Mouse (Mus musculus) megakaryocyte-erythroid progenitor cell, adult 5-6 weeks (primary cell): ENCODE data around the gene B4galnt2. TPM values are rescaled to one million over a fixed set of nuclear protein-coding genes. Genes with fewer than 3 reads are reported as not detected.

ENCODE experiments used
- ATAC-seq: replicated peaks from 2 replicates; pipeline ENCODE4 v1.8.0; 2016; ENCODE audit warnings: mild to moderate bottlenecking, inconsistent platforms; ENCODE audit not compliant: severe bottlenecking, poor library complexity, low FRiP score, low TSS enrichment
- total RNA-seq, 2 experiments: library from RNA; stranded (forward) in 1 of 2; stranded (reverse) in 1 of 2; fragments of 200-1000, 215-1000 nt in 1 of 2; fragments of >200 nt in 1 of 2; fragmentation: Nextera tagmentation in 1 of 2; gene quantifications; 2 replicates each; pipeline ENCODE4 v1.2.3; 2014 to 2017

B4galnt2 gene
- total RNA-seq, 2 experiments from 2014 or later = not detected

DNA sequence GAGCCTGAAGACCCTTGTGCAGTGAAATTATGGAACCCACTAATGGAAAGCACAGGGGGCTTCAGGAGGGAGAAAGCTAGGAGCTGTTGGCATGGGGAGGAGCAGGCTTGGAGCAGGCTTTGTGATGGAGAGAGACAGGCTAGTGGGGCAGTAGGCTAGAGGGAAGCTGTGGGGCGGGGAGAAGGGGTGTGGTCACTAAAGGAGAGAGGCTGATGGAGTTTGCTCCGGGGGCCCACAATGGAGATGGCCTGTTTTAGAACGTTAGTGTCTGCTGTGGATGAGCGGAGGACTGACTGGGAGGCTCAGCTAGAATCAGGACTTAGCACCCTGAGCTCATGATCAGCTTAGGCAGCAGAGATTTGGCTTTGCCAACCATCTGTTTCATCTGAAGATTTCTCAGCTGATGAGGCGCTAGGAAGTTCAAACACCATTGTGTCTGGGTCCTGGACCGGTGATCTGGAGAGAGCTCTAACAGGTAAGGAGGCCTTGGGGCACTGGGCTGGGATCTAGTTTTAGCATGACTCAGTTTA lies 71.2 kb downstream of the B4galnt2 start:
- ATAC-seq = no peak

DNA sequence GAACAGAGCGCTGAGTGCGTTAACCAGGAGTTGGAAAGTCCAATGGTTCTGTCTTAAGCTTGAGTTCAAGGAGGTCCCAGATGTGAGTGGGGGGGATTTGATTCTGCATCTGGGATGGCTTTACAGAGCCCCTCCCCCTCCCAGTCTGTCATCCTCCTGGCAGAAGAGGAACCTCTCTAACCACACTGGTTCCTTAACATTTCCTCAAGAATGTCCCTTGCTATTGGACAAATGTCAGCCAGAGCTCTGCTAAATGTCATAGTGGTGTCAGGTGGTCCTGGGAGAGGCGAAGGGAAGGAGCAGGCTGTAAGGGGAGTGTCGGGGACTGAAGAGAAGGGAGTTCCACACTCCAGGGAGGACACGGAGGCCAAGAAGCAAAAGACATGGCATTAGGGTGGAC lies 71.7 kb downstream of the B4galnt2 start:
- no peak for ATAC-seq

DNA sequence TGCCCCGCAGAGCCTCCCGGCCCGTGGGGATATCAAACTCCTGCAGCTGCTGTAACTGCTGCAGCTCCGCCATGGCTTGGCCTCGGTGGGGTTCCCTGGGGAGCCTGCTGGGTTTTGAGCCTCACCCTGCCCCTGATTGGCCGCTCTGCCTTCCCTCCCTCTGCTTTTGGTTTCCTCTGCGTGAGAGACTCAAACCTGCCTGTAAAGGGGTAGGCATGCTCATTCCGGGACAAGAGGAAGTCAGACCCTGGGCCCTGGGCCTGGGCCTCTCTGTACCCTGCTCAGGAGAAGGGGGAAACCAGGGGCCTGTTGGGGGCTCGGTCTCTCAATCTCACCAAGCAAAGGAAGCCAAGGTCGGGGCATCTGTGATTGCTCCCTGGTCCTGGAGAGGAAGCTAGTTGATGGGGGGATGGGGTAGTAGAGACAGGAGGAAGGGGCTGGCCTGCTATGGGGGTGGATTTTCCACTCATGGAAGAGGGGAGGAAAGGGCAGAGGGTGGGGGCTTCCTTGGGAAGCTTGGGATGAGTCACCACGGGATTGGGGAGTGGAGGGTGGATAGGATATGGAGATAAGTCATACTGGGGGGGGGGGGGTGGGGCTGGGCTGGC lies 72.5 kb downstream of the B4galnt2 start, which contains the start of gene Abi3:
Gene Abi3, minus strand, starts transcription at position 403 of the 608 bp plus-strand sequence.
- peak; percentile 94 for ATAC-seq

DNA sequence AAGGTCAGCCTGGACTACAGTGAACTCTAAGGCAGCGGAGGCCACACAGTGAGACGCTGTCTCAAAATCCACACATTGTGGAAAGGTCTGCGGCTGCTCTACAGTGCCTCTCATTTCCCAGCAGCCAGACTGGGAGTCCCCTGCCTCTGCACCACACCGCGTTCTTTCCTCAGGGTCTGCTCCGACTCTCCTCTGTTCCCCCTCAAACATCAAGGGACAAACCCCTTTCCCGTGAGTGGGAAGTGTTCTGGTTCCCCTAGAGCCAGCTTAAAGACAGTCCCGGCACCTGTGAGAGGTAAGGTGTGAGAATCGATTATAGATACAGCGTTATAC lies 73.2 kb downstream of the B4galnt2 start:
- peak; percentile 21; the same call in 1 of the 2 replicates for ATAC-seq

DNA sequence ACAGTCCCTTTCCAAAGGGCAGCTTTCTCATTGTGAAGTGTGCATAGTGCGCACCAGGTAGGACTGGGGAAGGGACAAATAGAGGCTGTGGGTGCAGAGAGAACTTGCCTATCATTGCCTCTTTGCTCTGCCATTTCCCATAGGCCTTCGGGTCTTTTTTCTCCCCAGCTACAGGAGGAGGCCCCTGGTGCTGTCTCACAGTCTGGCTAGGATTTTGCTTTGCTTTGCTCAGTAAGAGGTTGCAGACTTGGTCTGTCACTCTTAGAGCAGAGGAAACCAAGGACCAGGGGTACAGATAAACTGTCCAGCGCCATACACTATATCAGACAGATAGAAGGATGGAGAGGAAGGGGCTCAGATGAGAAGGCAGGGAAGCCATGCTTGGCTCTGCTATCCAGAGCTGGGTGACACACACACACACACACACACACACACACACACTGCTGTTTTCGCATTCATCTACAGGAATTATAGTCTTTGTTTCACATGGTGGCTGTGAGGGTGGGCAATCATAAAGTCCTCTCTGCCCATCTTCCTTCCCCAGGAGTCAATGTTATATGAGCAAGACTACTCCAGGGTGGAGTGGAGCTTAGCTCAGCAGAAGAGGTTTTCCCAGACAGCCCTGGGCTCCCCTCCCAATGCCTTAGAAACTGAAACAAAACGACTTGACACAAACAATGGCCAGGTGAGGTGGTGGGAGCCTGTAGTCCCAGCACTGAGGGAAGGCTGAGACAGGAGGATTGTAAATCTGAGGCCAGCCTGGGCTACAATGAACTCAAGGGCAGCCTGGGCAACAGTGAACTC lies 73.8 kb downstream of the B4galnt2 start:
- no peak for ATAC-seq

DNA sequence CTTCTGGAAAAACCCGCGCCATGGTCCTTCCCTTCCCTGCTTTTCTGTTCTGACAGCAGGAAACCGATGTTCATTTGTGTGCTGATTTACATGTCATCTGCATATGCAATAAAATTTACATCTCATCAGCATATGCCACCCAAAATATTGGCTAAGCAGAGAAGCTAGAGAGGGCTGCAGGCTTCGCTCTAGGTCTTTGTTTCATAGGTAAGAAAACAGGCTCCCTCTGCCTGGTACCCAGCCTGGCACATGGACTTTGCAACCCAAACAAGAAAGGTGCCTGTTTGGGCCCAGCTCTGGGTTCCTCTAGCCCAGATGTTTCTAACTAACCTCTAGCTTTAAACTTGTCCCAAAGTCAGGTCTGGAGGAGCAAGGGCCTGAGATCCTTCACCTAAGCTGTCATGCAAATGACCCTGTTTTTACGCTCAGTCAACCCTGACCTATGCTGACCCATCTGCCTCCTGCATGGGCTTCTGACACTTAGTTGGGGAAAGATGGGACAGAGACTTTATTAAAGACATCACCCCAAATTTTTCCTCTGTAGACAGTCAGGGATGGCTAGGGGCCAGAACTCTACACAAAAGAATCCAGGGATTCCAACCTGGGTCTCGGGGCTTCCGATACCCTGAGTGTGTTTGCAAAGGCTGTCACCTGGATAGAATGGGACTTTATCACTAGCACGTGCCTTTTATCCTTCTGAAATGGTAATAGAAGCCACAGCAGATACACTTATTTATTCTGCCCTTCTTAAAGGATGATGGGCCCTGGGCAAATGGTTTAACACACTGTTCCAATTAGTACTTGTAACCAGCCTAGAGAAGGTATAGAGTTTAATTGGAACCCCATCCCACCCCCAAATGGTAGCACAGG lies 75.5 kb downstream of the B4galnt2 start:
- ATAC-seq = no peak

DNA sequence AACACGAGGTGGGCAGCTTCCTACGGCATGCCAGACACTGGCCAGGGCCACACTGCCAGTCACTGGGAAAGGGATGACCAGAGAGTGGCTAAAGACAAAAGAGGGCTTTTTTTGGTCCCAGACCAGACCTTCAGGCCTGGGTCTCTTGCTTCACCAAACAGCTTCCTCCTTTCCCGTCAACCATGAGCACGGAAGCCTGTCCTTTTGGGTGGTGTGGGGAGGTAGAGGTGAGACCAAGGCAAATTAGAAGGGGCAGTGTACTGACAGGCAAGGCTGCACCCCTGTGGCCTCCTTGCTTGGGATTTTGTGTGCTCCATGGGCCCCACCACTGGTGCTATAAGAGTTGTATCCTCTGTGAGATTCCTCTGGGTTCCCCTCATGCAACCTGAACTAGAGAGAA lies 76.1 kb downstream of the B4galnt2 start:
- ATAC-seq = no peak

DNA sequence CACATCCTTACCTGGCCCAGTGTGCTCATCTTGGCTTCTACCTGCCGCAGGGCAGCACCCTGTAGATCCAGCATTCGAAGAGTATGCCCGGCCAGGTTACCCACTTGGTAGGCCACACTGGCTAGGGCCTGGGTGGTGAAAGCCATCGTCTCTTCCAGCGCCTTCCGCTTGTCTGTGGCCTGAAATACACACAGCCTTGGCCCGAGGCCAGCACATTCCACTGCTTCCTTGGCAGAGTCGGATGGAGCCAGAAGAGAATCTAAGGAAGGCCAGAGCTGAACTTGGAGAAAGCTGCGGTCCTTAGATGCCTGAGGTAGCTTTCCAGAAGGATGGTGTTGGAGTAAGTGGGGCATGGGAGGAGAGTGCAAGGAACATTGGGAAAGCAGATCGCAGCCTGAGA lies 77.6 kb downstream of the B4galnt2 start, which contains the start of gene Gngt2:
Gene Gngt2, plus strand, starts transcription at position 158 of the 400 bp plus-strand sequence.
- no peak for ATAC-seq

DNA sequence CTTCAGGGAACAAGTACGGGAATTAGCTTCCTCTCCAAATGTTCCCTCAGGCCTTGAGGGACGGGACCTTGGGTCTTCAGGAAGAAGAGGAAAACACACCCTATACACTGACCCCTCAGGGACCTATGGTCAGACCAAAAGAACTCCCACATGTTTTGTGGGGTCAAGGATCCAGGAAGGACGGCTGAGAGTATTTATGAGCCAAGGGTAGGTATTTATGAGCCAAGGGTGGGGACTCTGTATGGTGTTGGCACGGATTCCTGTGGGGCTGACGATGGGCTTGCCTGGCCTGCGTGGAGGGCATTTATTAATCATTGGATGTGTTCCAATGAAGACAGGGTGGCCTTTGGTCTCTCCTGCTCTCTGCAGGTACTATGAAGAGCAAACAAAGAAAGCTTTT lies 78.3 kb downstream of the B4galnt2 start:
- no peak for ATAC-seq

DNA sequence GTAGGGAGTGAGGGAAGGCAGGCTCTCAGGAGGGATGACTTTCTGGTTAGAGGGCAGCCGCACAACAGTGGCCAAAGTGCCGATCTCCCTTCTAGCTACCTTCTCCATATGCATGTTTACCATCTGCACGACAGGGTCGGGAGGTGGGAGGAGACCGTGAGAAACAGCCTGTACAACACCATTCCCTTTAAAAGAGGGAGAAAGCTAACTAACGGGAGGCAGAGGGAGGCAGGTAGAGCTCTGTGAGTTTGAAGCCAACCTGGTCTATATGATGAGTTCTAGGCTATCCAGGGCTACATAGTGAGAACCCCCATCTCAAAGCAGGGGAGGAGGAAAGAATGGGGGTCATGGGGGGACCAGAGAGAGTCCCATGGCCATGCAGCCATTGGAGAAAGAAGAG lies 78.9 kb downstream of the B4galnt2 start:
- ATAC-seq = no peak

DNA sequence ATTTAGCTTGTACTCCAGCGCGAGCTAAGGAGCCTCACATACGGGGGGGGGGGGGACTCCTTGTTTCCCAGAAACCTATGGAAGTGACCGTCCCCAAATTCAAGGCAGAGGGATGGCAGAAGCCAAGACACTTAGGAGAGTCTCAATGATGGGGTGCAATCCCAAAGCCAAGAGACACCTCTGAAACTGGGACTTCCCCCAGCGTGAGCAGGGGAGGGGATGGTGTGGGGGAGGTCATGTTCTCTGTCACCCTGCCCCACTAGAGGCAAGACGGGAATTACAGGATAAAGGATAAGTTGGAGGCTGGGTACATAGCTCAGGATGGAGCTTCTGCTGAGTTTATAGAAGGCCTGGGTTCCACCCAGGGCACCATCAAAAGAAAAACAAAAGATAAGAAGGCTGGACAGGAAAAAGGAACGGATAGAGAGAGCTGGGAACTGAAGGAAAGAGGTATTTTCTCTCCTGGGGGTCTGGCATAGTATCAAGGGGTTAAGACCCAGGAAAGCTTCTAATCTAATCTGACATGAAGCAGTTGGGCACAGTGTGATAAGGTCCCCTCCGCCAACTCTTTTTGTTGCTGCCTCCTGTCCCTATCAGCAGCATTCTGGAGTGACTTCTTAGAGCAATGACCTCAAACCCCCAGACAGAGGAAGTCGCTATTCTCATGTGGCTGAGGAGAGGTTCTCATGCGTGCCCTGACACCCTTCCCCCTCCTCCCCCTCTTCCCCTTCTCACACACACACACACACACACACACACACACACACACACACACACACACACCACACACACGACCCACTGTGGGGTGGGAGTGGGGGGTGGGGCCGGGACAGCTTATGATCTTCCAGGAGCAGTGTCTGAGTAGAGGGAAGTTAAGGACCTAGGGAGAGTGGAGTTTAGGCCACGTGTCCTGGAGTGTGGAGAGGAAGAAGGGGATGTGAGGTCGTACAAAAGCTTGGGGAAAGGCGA lies 79.7 kb downstream of the B4galnt2 start:
- ATAC-seq = peak; percentile 58

DNA sequence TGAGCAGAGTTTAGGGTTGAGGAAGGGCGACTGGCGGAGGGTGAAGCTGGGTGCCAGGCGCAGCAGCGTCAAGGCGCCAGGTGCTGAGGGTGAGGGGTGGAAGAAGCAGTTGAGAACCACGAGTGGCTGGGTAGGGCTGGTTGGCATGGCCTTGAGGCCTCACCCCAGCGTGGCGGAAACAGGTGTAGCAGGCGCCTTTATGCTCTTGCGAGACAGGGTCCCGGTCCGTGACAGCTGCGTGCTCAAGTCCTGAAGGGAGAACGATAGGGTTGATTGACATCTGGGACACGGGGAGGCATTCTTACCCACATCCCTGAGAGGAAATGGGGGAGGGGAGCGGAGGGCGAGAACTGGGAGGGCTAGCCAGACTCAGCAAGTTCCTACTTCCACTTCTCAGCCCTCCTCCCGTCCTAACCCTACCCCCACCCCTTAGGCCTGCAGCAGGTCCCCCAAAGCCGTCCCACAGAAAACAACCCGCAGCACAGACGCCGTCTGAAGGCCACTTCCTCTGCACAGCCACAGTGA lies 80.5 kb downstream of the B4galnt2 start:
- peak; percentile 36 for ATAC-seq

DNA sequence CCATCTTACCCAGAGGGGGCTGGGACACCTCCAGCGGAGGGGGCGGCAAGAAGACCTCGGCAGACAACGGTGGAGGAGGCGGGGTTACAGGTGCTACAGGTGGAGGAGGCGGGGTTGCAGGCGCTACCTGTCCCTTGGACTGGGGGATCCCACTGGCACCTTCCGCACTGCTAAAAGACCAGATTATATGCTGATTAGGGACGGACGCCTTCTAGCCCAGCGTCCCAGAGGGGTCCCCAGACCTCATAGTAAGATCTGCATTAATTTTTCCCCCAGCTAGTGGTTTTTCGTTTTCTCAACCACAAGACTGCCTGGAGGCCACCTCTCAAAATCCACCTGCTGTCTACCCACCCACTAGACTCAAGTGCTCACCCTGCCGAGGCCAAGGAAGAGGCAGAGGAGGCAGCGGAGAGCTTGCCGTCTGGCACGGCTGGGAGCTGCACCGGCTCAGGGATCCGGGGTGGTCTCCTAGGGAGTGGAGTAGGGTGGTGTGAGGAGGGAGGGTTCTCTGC lies 81.0 kb downstream of the B4galnt2 start:
- no peak for ATAC-seq

DNA sequence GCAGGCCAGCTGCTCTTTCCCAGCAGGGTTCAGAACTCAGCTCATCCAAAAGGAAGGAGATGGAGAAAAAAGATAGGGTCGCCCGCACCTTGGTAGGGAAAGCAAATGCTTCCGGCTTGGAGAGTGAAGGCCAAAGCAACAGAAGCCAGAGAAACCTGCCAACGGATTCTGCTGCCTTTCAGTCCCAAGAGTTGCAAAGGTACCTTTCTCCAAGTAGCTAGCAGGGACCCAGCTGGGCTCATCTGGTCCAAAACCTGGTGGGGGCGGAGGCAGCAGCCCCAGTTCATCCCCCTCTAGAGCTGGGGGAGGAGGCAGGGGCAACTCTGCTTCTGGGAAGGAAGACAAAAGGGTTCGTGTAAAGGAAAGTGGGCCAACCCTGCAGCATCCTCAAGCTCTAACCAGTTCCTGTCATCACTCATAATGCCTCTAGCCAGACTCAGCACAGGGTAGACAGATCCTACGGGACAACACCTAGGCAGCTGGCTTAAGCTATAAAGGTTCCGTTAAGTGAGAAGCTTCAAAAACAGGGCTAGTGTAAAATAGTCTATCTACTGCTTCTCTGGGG lies 81.6 kb downstream of the B4galnt2 start:
- ATAC-seq = no peak

DNA sequence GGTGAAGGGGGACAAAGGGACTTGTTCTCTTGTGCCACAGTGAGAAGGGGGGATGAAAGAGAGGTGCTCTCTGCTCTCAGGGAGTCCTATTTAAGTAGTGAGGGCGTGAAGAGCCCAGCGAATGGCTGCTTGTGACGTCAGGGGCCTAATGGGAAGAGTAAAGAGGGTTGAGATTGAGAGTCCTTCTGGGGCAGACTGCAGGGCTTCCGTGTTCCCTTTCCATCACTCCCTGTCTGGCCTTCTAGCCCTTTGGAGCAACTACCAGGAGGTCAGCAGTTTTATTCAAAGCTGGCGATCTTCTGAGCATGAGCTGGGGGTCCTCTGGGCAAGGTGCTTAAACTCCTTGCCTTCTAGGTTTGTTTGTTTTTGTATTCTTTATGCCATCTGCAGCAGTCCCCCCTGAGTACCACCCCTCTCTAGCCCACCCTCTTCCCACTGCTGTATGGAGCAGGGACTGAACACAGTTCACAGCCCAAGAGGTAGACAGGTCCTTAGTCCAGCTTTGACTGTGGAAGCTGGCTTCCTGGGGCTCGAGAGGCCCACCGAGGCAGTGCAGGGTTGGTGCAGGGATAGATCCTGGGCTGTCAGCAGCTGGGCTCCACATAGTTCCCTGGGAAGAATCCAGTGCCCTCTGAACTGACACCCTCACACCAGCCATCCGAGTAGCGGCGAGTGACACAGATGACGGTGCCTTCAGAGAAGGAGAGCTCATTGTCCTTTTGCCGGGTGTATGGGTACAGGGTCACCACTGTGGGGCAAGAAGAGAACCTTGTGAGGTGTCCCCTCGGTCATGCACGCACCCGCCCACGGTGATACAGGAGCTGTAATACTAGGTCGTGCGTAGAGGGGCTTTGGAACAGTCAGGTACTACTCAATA lies 82.3 kb downstream of the B4galnt2 start:
- no peak for ATAC-seq

DNA sequence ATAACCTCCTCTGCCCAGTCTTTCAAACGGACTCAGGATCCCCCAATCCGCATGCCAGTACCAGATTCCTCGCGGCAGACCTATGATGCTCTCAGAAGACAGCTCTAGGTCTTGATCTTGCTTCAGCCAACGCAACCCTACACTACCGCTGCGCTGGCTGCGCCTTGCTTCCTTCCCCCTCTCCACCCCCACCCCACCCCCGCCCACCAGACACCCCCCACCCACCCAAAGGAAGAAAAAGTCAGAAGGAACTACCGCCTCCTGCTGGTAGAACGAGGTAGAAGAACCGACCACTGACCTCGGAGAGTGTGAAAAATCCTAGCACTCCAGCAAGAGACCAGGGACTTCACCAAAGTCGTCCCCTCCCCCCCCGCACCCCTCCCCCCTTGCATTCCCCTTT lies 83.0 kb downstream of the B4galnt2 start:
- no peak for ATAC-seq

DNA sequence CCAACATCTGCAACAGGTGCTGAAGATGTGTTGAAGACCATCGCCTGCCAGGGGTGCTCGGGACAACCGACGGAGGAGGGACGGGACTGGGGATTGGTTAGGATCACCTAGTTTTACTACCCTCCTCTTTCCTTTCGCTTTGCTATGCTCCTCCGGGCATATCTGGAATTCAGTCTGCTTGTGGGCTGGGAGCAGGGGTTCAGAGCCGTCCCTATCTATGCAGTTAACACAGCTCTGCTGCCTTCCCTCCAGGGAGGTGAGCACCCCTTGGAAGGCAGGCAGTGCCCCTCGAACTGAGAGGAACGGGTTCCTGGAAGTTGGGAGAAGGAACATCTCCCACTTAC lies 83.4 kb downstream of the B4galnt2 start:
- ATAC-seq = no peak
